Mouse (Mus musculus) stomach, embryonic 14.5 days (tissue): ENCODE results near the gene Gdf1. TPM values are rescaled to one million over a fixed set of nuclear protein-coding genes. Genes with fewer than 3 reads are reported as not detected.

Experiments used
- ATAC-seq: fragments of 200-750 bp; cut with Nextera tagmentation; 2 replicates; pipeline ENCODE4 v1.8.0; 2017; ENCODE audit warnings: low read depth, moderate TSS enrichment; ENCODE audit not compliant: insufficient number of reproducible peaks, insufficient read depth, low FRiP score
- H3K27ac ChIP-seq: fragments of 300-500 bp; sonication (generic); 2 replicates; pipeline ENCODE4 v1.5.1; 2014; ENCODE audit warnings: mild to moderate bottlenecking, low read length, moderate library complexity, mixed read lengths
- H3K27me3 ChIP-seq: fragments of 300-500 bp; sonication (generic); 2 replicates; pipeline ENCODE4 v1.6.1; 2014; ENCODE audit warnings: low read length, control low read depth, mixed read lengths; ENCODE audit not compliant: control insufficient read depth, insufficient read depth
- H3K36me3 ChIP-seq: fragments of 300-500 bp; sonication (generic); 2 replicates; pipeline ENCODE4 v1.6.1; 2014; ENCODE audit warnings: mild to moderate bottlenecking, control low read depth, low read length, moderate library complexity, mixed read lengths; ENCODE audit not compliant: control insufficient read depth, insufficient read depth
- H3K4me1 ChIP-seq: fragments of 300-500 bp; sonication (generic); 2 replicates; pipeline ENCODE4 v1.6.1; 2014; ENCODE audit warnings: low read length, control low read depth, mixed read lengths; ENCODE audit not compliant: control insufficient read depth, insufficient read depth
- H3K4me2 ChIP-seq: fragments of 300-500 bp; sonication (generic); replicated peaks from 2 replicates; pipeline ENCODE4 v1.6.1; 2014; ENCODE audit warnings: low read depth, low read length, control low read depth
- H3K4me3 ChIP-seq: fragments of 300-500 bp; sonication (generic); 2 replicates; pipeline ENCODE4 v1.5.1; 2014; ENCODE audit warnings: low read depth, low read length, control low read depth
- H3K9ac ChIP-seq: fragments of 300-500 bp; sonication (generic); replicated peaks from 2 replicates; pipeline ENCODE4 v1.6.1; 2014; ENCODE audit warnings: low read depth, mild to moderate bottlenecking, control low read depth, low read length, moderate library complexity, mixed read lengths
- H3K9me3 ChIP-seq: fragments of 300-500 bp; sonication (generic); 2 replicates; pipeline ENCODE4 v1.6.1; 2016; ENCODE audit warnings: low read depth, low read length, control low read depth; ENCODE audit not compliant: control insufficient read depth
- WGBS: fragments of 180-500 bp; shearing (Covaris S2); extraction: QIAGEN DNeasy Blood & Tissue Kit; methylation state at CpG from one replicate; pipeline ENCODE4 v1.1.7; 2014; 5-methylcytosine and 5-hydroxymethylcytosine counted together
- polyA plus RNA-seq: library from polyadenylated mRNA; unstranded; fragments of >200 nt; fragmentation: Nextera tagmentation; extraction: Ambion mirVana; gene quantifications from 2 replicates; pipeline ENCODE4 v1.2.1, GENCODE M21; 2014

Gdf1 gene
- 0.35 and 1.6 TPM in 2 replicates for polyA plus RNA-seq

GRCm38 (mm10) chr8:70329124-70329834, at the start of gene Gdf1:
Gdf1 (plus strand) TSS chr8:70329817.
- H3K4me3 ChIP-seq, result peak within 1 kb of the TSS; percentile 8; the same call in 1 of the 2 replicates

GRCm38 (mm10) chr8:70281001-70281400, 48.6 kb upstream of the Gdf1 start:
- no peaks in the 10 kb centered on the region for H3K27me3 ChIP-seq
- no peak overlapping the region for H3K4me2 ChIP-seq
- no peak overlapping the region for H3K4me3 ChIP-seq
- peaks cover 13% of the 10 kb centered on the region; the same call in 1 of the 2 replicates for H3K4me1 ChIP-seq
- no peak overlapping the region for H3K27ac ChIP-seq
- peaks cover 14% of the 10 kb centered on the region for H3K36me3 ChIP-seq
- 26% methylated on average over 3 of the region's 3 CpGs for whole genome bisulfite sequencing
- ATAC-seq, result no peak
- H3K9me3 ChIP-seq, result no peaks in the 10 kb centered on the region
- no peak overlapping the region for H3K9ac ChIP-seq

More at GRCm38 (mm10) chr8:70329124-70329834, at the start of gene Gdf1:
- H3K4me1 ChIP-seq, result peaks cover 13% of the 10 kb centered on the region
- H3K27me3 ChIP-seq, result no peaks in the 10 kb centered on the region
- no peak for ATAC-seq
- H3K9me3 ChIP-seq, result no peaks in the 10 kb centered on the region
- H3K9ac ChIP-seq, result no peak within 1 kb of the TSS; the same call in none of the 2 replicates
- H3K4me2 ChIP-seq, result peak within 1 kb of the TSS; percentile 32; the same call in 1 of the 2 replicates
- peaks cover 31% of the 10 kb centered on the region for H3K36me3 ChIP-seq
- WGBS, result 33% methylated on average over 14 of the region's 14 CpGs
- no peak within 1 kb of the TSS for H3K27ac ChIP-seq

DNA sequence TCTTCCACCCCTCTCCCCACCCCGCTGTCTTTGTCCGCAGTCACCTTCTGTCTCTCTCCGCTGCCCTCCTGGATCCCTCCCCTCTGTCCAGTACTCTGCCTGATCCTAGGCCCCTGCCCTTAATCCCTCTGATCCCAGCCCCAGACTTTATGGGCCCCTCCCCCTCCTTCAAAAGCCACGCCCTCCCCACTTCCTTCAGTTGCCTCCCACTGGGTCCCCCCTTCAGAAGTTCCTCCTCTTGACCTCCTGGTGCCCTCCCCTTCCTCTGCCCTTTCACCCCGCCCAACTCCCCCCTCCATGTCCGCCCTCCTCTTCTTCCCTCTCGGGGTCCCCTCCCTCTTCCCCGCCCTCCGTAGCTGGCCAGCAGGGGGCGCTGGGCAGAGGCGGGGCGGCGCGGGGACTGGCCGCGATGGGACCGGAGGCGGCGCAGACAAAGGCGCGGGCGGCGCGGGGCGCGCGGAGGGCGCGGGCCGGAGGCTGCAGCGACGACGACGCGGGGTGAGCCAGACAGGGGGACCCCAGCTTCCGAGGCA, 46.9 kb upstream of the Gdf1 start, which contains the start of gene Homer3:
TSS of gene Homer3 (plus strand) at position 225 of the 533 bp plus-strand sequence.
- peak; percentile 90 for ATAC-seq
- no peaks in the 10 kb centered on the region for H3K27me3 ChIP-seq
- peak within 1 kb of the TSS; percentile 86 for H3K4me2 ChIP-seq

DNA sequence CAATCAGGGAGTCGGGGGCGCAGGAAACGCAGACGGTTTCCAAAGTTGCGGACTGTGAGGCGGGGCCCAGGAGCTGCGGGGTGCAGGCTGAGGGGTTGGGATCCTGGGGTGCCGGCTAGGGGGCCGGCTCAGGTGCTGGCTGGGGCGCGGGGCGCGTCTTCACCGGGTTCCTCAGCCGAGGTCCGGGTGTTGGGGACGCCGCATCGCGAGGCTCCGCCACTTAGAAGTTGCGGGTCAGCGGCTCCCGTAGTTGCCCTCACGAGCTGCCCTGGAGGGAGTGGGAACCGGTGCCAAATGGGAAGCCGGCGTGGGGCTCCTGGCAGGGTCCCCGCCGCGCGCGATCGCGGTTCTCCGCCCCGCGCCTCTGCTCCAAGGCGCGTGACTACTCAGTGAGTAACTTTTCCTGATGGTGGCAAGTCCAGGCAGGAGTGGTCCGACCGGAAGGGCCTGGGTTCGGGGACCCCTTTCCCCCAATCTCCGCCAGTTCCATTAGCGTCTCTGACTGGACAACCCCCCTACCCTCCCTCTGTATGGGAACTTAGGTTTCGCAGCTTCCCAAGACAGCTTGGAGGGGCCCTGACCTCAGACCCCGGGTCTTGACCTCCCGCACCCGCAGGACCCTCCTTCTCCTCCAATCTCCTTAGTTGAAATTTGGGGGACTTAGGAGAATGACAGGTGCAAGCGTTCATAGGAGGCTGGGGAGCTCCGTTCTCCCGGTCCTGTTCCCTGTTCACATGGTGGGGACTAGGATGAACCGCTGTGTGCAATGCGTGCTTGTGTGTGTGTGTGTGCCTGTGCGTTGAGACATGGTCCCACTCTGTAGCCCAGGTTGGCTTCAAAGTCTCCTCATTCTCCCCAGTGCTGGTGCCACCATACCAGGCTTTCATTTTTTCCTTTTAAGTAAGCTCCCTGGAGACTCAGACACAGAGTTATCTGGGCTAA, 46.2 kb upstream of the Gdf1 start:
- ATAC-seq, result peak; percentile 47

More for the DNA sequence above, 46.9 kb upstream of the Gdf1 start, which contains the start of gene Homer3:
- Histone ChIP-seq H3K9ac (peak within 1 kb of the TSS; percentile 91), H3K27ac (peak within 1 kb of the TSS; percentile 69), H3K4me3 (peak within 1 kb of the TSS; percentile 74), H3K36me3 (peaks cover 28% of the 10 kb centered on the region), H3K9me3 (no peaks in the 10 kb centered on the region), H3K4me1 (peaks cover 13% of the 10 kb centered on the region; the same call in 1 of the 2 replicates)
- under 1% methylated on average over 35 of the region's 36 CpGs for WGBS

DNA sequence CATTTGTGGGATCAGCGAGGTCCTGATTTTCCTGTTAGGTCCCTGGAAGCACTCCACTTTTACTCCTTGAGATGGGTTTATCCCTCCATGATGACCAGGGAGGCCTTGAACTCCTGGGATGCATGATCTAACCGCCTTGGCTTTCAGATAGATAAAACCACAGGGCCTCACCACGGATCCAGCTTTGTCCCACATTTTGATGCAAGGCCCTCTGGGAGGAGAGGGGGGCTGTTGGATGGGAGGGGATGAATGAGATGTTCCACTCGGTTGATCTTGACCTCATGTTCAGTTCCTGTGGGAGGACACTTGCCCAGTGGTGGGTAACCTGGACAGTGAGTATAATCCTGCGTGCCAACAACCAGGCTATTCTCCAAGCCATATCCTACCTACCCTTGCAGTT, 45.2 kb upstream of the Gdf1 start:
- Histone ChIP-seq H3K9ac (no peak overlapping the region), H3K4me2 (0 out of 2 replicates have a peak overlapping the region, but pooled peaks have one; percentile 1), H3K4me3 (no peak overlapping the region)

More for the DNA sequence above, 46.2 kb upstream of the Gdf1 start:
- Histone ChIP-seq H3K27me3 (no peaks in the 10 kb centered on the region), H3K36me3 (peaks cover 33% of the 10 kb centered on the region), H3K4me2 (peak overlapping the region; percentile 86), H3K9me3 (no peaks in the 10 kb centered on the region), H3K27ac (peak overlapping the region; percentile 69), H3K9ac (peak overlapping the region; percentile 91), H3K4me1 (peaks cover 13% of the 10 kb centered on the region; the same call in 1 of the 2 replicates), H3K4me3 (peak overlapping the region; percentile 74)
- under 1% methylated on average over 54 of the region's 55 CpGs for WGBS

DNA sequence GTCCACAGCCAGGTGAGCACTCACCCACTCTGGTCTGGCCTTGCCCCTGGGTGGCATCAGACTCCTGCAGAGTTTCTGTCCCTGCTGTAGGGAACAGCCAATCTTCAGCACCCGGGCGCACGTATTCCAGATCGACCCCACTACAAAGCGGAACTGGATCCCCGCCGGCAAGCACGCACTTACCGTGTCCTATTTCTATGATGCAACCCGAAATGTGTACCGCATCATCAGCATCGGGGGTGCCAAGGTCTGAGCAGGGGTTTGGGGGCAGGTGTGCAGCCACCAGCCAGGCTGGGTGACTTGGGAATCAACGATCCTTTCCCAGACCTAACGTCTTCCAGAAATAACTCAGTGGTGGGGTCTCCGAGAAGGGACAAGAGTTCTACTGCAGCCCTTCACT, 44.3 kb upstream of the Gdf1 start:
- Histone ChIP-seq H3K36me3 (peaks cover 49% of the 10 kb centered on the region), H3K27ac (no peak overlapping the region), H3K4me3 (no peak overlapping the region), H3K27me3 (no peaks in the 10 kb centered on the region), H3K4me2 (no peak overlapping the region), H3K9ac (no peak overlapping the region), H3K9me3 (no peaks in the 10 kb centered on the region), H3K4me1 (peaks cover 13% of the 10 kb centered on the region; the same call in 1 of the 2 replicates)
- no peak for ATAC-seq
- WGBS, result 96% methylated on average over 15 of the region's 15 CpGs

More for the DNA sequence above, 45.2 kb upstream of the Gdf1 start:
- H3K9me3 ChIP-seq, result no peaks in the 10 kb centered on the region
- H3K36me3 ChIP-seq, result peaks cover 40% of the 10 kb centered on the region
- no peaks in the 10 kb centered on the region for H3K27me3 ChIP-seq
- no peak overlapping the region for H3K27ac ChIP-seq
- peaks cover 13% of the 10 kb centered on the region; the same call in 1 of the 2 replicates for H3K4me1 ChIP-seq
- WGBS, result 80% methylated on average over 5 of the region's 5 CpGs
- no peak for ATAC-seq

DNA sequence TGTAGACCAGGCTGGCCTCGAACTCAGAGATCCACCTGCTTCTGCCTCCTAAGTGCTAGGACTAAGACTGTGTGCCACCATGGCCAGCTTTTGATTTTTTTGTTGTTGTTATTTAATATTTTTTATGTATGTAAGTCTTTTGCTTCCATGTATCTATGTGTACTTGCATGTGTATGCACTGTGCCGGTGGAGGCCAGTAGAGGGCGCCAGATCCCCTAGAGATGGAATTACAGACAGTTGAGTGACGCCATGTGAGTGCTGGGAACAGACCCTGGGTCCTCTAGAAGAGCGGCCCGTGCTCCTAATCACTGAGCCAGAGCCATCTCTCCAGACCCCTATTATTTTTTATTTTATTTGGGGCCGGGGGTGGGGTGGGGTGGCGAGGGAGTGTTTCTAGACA, 42.9 kb upstream of the Gdf1 start:
- no peak for ATAC-seq
- 89% methylated on average over 8 of the region's 8 CpGs for WGBS
- Histone ChIP-seq H3K27me3 (no peaks in the 10 kb centered on the region), H3K36me3 (peaks cover 63% of the 10 kb centered on the region), H3K9me3 (no peaks in the 10 kb centered on the region), H3K4me3 (no peak overlapping the region), H3K9ac (no peak overlapping the region), H3K4me2 (no peak overlapping the region), H3K27ac (no peak overlapping the region), H3K4me1 (peaks cover 12% of the 10 kb centered on the region; the same call in 1 of the 2 replicates)

DNA sequence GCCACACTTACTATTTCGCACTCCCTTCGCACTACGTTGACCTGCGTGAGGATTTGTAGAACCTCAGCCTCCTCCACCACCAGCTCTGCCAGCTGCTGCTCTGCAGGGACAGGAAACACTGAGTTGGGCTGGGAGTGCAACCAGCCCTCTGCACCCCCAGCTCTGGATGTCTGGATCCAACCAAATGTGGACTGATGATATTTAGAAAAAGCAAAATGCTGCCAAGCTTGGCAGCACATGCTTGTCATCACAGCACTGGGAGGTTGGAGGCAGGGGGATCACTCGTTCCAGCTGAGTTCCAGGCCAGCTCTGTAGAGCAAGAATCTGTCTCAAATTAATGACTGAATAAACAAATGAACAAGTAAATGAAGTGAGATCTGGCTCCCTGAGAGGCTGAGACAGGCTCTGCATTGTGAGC, 35.6 kb upstream of the Gdf1 start:
- Histone ChIP-seq H3K27me3 (no peaks in the 10 kb centered on the region), H3K9me3 (no peaks in the 10 kb centered on the region), H3K4me1 (no peaks in the 10 kb centered on the region), H3K4me3 (no peak overlapping the region), H3K36me3 (peaks cover 84% of the 10 kb centered on the region), H3K9ac (no peak overlapping the region), H3K4me2 (no peak overlapping the region), H3K27ac (no peak overlapping the region)
- no peak for ATAC-seq
- WGBS, result 57% methylated on average over 5 of the region's 5 CpGs
